Mouse (Mus musculus): ENCODE measurements around the gene Krtap5-4.
"Not testable (repeated sequence)": the region's sequence is repeated elsewhere in the genome, so short reads cannot be mapped to it uniquely, and the experiment has no call there.

Gene Krtap5-4

DNA sequence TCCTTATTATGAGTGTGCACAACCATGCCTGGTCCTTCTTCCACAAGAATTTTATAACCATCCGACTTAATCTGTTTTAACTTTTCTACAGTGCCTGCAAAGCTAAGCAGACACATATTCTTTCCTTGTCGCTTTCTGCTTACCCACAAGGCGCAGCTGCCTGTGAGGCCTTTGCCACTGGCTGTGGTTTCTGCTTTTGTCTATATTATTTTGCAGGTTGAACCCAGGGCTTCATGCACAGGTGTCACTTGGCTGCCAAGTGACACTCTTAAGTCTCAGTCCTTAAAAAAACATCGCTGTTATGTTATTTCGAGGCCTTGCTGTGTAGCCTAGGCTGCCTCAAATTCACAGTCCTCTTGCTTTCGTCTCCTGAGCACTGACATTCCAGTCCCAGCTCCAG is 19.3 kb downstream of the Krtap5-4 start:
- peak; percentile 65 for DNase-seq

DNA sequence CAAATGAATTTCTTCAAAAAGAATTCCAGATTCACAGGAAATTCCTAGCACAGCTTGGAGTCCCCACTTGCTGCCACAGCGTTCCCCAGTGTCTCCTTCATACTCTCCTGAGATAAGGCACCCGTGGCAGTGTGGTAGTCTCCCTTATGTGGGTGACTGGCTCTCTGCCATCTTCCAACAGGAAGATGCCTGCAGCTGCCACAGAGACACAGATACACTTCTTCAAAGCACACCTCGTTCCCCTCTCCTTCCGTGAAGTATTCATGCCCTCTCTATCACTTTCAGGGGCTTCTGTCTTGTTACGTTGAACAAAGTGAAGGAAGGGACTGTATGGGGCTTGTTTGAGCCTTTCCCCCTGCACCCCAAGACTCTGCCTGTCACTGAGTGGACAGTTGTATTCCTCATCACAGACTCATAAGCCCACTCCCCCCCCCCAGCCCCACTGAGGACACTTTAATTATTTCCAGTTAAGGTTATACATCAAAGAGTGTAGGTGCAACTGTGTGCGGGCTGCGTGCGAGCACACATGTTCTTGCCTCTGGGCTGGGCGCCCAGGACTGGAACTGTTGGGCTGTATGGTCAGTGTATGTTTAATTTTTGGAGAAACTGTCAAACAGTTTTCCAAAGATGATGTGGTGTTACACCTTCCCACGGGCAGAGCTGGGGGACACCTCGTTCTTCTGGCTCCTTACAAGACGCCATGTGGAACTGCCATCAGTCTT is 20.2 kb downstream of the Krtap5-4 start:
- DNase-seq: peak; percentile 59

DNA sequence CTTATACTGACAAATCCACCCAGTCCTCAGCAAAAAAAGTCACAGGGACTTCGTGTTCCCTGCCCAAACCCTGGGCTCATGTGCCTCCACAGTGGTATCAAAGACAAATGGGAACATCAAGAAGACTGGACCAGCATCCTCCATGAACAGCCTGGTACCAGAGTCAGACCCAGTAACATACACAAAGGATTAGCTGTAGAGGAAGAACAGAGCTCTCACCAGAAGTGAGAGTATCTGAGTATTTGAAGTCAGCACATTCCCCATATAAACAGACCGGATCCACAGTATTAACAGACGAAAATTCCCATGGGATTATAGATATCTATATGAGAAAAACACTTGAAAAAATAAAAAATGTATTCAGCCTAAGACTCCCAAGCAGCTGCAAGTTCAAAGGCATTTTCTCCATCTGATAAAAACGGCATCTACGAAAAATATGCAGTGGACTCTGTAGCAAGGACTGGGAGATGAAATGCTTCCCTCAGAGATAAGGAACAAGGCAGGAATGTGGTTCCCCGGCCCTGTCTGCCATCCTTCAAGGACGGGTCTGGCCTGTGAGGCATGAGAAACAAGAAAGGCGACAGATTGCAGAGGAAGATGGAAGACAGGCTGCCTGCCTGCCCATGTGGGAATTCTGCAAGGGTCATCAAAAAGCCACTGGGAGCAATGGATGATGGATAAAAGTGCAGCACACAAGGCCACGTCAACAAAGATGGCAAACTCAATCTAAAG is 23.5 kb downstream of the Krtap5-4 start:
- no peak for DNase-seq

DNA sequence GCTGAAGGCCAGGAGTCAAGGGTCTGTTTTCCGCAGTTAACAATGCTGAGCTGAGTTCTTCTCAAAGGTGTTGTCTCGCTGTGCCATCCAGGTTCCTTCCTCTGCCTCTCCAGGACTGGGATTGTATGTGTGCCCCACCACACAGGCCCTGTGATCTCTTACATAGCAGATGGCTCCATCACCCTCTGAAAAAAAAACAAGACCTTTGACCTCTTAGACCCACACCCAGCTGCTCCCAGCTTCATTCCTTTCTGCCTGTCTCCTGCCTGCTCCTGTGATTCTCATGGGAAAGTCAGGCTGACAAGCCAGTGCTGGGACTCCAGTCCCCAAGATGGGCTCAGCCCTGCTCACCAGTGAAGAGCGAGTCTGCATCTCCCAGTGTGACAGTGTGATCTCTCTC is 25.2 kb downstream of the Krtap5-4 start:
- DNase-seq: no peak

DNA sequence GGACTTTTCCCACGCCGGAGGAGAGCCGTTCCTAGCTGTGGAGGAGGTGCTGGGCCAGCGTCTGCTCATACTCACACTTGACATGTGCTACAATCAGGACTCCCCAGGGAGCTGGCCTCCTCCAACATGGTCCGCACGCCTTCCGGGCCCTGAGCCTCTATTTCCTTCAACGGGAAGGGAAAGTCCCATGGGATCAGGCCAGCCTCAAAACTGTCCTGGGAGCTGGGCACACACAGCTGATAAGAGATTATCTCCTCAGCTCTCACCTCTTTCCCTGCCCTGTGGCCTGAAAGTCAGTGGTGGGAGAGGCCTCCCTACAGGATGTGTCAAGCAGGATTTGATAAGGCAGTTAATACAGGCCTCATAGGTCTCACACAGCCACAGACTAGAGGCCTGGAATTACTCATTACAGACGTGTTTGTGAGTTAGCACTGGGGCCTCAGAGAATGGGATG is 26.9 kb downstream of the Krtap5-4 start:
- no peak for DNase-seq

DNA sequence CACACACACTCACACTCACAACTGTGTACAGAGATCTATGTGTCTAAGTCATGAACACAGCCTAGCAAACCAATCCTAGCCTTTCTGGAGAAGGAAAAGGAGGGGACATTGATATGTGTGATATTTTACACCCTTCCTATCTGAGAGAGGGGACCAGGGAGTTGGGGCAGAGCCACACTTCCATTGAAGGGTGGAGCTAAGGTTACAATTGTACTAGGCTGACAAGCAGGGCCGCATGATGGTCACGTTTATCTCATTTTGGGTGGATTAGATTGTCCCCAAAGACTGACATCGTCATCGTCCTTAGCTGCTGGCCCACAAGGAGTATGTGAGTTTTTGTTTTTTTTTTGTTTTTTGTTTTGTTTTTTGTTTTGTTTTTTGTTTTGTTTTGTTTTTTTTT is 27.9 kb downstream of the Krtap5-4 start:
- no peak for DNase-seq

DNA sequence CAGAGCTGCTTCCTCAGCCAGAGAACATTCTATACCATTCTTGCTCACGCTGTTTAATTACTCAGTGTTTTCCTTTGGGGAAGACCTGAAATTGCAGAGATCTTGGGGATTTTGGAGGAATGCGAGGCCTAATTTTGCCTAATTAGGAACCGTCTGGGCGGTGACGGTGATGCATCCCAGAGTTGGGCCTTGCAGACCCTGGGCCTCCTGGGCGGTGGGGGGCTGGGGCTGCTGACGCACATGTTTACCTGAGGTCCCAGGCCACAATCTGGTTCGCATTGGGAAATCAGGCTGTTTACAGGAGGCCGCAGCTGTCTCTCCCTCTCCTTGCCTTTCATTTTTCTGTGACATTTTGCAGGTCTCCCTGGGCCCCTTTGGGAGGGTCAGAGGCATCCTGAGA is 29.4 kb downstream of the Krtap5-4 start:
- DNase-seq: not testable (repeated sequence)

DNA sequence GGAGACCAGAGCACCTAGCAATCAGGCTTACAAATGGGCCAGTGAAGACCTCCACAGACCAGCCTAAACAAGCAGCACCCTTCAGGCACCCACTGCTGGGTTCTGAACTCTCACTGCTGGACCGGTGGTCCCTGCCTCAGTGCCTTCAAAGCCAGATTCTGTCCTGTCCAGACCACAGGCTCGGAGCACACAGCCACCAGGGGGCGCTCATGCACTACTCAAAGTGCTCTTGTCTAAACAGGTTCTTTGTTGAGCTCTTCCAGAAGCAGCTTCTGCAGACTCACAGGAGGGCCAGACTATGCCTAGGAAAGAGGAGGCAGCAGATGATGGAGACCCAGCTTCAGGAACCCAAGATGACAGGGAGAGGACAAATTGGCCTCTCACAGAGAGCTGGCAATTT is 30.9 kb downstream of the Krtap5-4 start:
- peak; percentile 97 for DNase-seq

DNA sequence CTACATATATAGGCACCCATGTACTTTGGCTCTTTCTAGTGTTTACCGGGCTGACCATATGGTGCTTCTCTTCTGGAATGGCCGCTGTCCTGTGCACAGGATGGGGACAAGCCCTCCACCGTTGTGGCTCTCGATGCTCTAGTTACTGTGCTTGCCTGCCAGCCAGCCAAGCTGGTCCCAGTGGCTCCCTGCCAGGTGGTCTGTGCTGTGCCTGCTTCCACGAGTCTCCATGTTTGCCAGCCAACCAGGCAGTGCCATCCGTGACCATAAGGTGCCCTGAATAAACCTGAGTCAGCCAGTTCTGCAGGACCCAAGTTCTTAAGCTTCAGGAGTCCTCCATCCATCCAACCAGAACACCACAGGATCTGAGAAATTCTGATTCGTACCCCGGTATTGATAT is 31.8 kb downstream of the Krtap5-4 start:
- DNase-seq: peak; percentile 24

DNA sequence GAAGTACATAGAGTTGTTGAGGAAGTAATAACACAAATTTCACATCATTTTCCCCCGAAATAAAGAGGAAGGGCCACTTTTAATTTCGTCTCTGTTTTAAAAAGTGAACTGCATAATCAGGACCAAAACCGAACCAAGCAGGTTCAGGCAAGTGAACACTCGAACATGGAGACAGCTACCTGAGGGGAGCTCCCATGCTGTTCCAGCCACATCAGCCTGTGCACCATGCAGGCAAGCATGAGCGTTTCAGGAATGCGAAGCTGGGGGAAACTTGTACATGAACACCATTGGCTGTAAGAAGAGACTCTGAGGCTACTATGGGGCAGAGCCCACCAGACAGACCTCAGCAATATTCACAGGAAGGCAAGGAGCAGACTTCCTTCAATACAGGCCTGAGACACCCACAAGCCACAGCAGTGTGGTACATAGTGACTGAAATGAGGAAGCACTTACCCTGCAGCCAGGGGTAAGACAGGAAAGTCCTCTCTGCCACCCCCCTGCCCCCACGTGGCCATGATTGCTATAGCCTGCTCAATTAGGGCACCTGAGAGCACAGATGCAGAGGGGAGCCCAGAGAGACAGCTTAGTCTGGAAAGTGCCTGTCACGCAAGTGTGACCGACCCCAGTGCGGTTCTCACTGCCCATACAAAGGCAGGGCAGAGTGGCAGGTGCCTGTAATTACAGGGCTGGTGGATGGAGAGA is 37.1 kb downstream of the Krtap5-4 start:
- peak; percentile 78 for DNase-seq

DNA sequence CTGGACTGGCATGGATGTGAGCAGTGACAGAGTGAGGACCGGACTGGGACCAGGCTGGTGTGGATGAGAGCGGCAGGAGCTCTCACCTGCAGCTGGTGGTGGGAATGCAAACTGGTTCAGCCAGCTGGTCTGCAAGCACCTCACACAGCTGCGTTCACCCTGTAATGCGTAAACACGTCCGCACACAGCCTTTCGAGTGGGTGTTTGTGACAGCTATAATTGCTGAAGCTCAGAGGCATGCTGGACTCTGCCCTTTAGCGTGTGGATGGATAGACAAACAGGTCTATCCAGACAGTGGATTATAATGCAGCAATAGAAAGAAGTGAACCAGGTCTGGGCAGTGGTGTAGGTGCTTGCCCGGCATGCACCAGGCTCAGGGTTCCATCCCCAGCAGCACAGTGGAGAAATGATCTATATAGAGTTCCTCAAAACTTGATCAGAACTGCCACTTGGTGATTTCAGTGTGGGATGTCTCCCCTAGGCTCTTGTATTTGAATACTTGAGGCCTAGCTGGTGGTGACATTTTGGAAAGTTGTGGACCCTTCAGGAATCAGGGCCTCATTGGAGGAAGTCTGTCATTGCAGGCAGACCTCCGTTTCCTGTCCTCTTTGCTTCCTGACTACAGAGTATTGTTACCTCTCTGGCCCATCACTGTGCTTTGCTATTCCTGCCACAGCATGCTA is 38.4 kb downstream of the Krtap5-4 start:
- peak; percentile 71 for DNase-seq

DNA sequence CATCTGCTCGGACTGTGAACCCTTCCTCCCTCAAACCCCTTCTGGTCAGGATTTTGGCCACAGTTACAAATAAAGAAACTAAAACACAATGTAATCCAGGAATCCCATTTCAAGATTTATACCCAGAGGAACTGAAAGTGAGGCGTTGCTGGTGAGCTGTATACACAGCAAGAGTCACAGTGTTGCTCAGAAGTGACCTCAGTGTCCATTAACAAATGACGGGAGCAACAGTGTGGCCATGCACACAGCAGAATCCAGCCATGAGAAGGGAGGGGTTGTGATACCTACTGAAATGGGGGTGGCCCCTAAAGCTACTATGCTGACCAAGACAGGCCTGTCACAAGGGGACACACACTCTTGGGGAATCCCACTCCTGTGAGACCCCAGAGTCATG is 38.9 kb downstream of the Krtap5-4 start:
- DNase-seq: no peak

DNA sequence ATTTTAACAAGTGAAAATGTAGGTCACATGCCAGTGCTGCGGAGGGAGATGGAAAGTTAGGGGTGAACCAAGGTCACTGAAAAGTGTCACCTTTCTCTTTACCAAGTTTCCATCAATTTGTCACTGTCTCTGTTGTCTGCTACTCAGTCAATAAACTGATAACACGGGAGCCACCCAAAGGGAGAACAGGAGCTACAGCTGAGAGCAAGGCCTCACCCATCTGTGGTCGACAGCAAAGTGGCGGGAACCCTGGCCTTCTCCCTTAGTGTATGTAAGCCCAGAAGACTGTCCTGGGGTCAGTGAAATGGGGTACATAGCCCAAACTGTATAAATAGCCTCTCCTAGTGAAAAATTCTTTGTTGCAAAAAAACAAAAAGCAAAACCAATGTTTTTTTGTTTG is 44.2 kb downstream of the Krtap5-4 start:
- DNase-seq: no peak

DNA sequence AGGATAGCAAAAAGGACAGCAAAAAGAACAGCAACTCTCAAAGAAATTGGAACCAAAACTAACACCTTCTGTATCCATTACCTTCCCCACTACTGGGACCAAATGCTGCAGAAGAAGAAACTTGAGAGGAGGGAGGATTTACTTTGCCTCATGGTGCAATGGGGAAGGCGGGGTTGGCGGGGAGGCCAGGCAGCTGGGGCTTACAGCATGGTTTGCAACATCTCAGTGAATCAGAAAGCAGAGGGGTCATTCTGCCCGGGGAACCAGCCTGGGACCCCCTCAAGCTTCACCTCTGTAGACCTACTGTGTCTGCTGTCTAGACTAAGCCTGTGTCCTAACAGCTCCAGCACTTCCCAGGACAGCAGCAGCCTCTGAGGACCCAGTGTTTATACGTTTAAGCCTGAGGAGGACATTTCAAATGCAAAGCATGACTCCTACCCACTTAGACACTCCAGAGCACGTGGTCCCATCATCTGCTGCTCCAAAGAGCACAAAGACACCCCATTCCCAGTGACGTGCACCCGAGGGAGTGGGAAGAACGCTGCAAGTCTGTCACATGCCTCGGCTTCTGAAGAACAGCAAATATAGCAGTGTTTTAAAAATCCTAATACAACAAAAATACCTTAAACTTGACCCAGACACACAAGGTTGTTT is 46.1 kb downstream of the Krtap5-4 start:
- peak; percentile 55 for DNase-seq

DNA sequence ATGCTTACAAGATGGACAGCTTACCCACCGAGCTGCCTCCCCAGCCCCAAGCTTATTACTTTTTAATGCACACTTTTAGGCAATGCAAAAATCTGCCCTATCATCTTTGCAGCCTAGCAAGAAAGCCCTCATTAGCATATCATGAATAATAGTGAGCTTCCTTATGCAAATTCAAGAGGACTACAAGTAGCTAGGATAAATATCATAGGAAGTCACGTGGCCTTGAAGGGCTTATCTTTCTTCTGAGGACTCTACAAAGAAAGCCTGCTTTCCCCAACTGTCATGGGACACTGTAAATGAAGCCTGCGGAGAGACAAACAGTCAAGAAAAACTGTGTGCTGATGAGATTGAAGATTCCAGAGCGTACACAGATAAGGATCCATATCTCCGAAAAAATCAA is 48.2 kb downstream of the Krtap5-4 start:
- DNase-seq: no peak

DNA sequence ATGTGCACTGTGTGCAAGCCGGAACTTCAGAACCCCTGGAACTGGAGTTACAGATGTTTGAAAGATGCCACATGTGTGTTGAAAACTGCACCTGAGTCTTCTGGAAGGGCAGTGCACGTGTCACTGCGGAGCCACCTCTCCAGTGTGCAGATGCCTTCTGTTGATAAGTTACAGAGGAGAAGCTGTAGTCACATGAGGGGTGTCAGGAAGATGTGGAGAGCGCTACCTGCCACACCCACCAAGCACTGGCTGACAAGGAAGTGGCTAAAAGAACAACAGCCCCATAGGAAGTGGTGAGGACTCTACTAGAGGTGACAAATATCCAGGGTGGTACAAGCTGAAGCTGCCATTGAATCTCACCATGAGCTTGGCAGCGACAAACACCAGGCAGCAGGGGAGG is 50.5 kb downstream of the Krtap5-4 start:
- DNase-seq: peak; percentile 75
